Mouse (Mus musculus) forebrain, embryonic 13.5 days (tissue): ENCODE results near the gene Ppdpf. TPM values are rescaled to one million over a fixed set of nuclear protein-coding genes. Genes with fewer than 3 reads are reported as not detected.

Experiments
- ATAC-seq: fragments of 200-750 bp; cut with Nextera tagmentation; 2 replicates; pipeline ENCODE4 v1.8.0; 2017
- H3K27ac ChIP-seq: fragments of 300-500 bp; sonication (generic); 2 replicates; pipeline ENCODE4 v1.5.1; 2015; ENCODE audit warnings: inconsistent platforms, mild to moderate bottlenecking, moderate library complexity
- H3K27me3 ChIP-seq: fragments of 300-500 bp; sonication (generic); 2 replicates; pipeline ENCODE4 v1.6.1; 2015; ENCODE audit warnings: mild to moderate bottlenecking, inconsistent platforms
- H3K36me3 ChIP-seq: fragments of 300-500 bp; sonication (generic); 2 replicates; pipeline ENCODE4 v1.6.1; 2015; ENCODE audit warnings: mild to moderate bottlenecking, inconsistent platforms; ENCODE audit not compliant: poor library complexity, severe bottlenecking
- H3K4me1 ChIP-seq: fragments of 300-500 bp; sonication (generic); 2 replicates; pipeline ENCODE4 v1.6.1; 2015; ENCODE audit warnings: inconsistent platforms
- H3K4me2 ChIP-seq: fragments of 300-500 bp; sonication (generic); 2 replicates; pipeline ENCODE4 v1.6.1; 2015; ENCODE audit warnings: inconsistent platforms, mild to moderate bottlenecking, moderate library complexity
- H3K4me3 ChIP-seq: fragments of 300-500 bp; sonication (generic); 2 replicates; pipeline ENCODE4 v1.5.1; 2015; ENCODE audit warnings: mild to moderate bottlenecking, inconsistent platforms
- H3K9ac ChIP-seq: fragments of 300-500 bp; sonication (generic); 2 replicates; pipeline ENCODE4 v1.6.1; 2015; ENCODE audit warnings: mild to moderate bottlenecking, inconsistent platforms
- H3K9me3 ChIP-seq: fragments of 300-500 bp; sonication (generic); replicated peaks from 2 replicates; pipeline ENCODE4 v1.6.1; 2016; ENCODE audit warnings: inconsistent platforms
- WGBS: fragments of 180-500 bp; shearing (Covaris S2); methylation state at CpG from one replicate; pipeline ENCODE4 v1.1.7; 2015; 5-methylcytosine and 5-hydroxymethylcytosine counted together
- polyA plus RNA-seq: library from polyadenylated mRNA; unstranded; fragments of >200 nt; fragmentation: Nextera tagmentation; extraction: Ambion mirVana; gene quantifications from 2 replicates; pipeline ENCODE4 v1.2.1, GENCODE M21; 2015

Gene Ppdpf
- polyA plus RNA-seq: 540 and 547 TPM in 2 replicates

GRCm38 (mm10) chr2:181187121-181188000 is at the start of gene Ppdpf:
Ppdpf (plus strand) TSS chr2:181187247.
- under 1% methylated on average over 63 of the region's 64 CpGs for WGBS
- Histone ChIP-seq H3K27ac (peak within 1 kb of the TSS; percentile 95), H3K27me3 (0 out of 2 replicates have a peak, but pooled peaks cover 6% of the 10 kb centered on the region), H3K9me3 (no peaks in the 10 kb centered on the region), H3K4me3 (peak within 1 kb of the TSS; percentile 81), H3K36me3 (peaks cover 16% of the 10 kb centered on the region), H3K4me1 (peaks cover 13% of the 10 kb centered on the region), H3K4me2 (peak within 1 kb of the TSS; percentile 71), H3K9ac (peak within 1 kb of the TSS; percentile 98)
- ATAC-seq: peak; percentile 96

GRCm38 (mm10) chr2:181139641-181140193 is 47.3 kb upstream of the Ppdpf start:
- Histone ChIP-seq H3K4me1 (peaks cover 6% of the 10 kb centered on the region; the same call in 1 of the 2 replicates), H3K36me3 (no peaks in the 10 kb centered on the region), H3K27me3 (peaks cover 61% of the 10 kb centered on the region), H3K4me2 (no peak overlapping the region), H3K9ac (no peak overlapping the region), H3K27ac (no peak overlapping the region), H3K9me3 (no peaks in the 10 kb centered on the region), H3K4me3 (no peak overlapping the region)
- ATAC-seq: no peak
- WGBS: 85% methylated on average over 5 of the region's 5 CpGs

DNA sequence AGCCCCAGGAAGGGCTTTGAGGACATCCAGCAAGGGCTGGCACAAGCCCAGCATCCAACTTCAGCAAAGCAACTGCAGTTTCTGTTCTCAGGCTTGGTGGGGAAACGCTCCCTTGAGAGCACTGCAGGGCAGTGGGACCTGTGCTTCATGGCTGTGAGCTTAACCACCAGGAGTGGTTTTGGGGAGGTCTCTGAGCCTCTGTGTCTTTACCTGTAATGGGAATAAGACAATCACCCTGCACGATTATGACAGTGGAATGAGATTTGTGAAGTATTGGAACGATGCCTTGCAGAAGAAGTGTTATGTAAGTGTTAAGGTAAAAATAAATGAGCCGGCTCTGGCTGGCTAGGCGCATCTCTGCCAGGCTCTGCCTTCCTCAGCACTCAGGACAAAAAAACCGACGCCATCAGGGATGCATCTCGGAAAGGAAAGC is 44.3 kb upstream of the Ppdpf start:
- peaks cover 59% of the 10 kb centered on the region for H3K27me3 ChIP-seq

DNA sequence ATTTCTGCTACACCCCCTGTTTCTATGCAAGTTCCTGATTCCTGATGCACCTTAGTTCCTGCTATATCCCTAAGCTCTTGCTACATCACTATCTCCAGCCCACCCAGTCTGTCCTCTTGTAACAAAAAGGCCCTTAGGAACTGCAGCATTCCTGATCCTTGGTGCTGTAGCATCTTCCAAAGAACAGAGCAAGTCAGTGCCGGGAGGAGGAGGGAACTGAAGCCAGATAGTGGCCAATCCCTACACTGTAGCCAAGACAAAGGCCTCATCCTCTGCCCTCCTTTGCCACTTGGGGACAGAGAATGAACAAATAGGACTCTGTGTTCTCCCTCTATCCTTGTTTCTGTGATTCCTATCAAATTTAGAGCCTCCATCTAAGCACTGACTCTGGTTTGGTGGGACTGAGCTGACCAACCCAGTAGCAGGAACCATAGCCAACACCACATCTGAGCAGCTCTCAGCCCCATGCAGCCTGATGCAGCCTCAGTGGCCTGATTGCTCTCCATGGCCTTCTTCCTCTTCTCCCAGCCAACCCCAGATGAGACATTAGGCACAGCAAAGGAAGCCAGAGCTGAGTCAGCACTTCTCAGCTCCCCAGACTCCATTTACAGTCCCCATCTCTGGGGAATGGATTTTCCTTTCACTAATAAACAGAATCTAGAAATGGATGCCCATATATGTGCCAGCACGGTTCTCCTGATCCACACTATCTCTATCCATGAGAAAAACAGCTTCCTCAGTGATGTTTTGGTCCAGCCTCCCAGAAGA is 43.4 kb upstream of the Ppdpf start:
- Histone ChIP-seq H3K27ac (no peak overlapping the region), H3K9ac (no peak overlapping the region), H3K36me3 (no peaks in the 10 kb centered on the region), H3K4me3 (no peak overlapping the region), H3K9me3 (no peaks in the 10 kb centered on the region), H3K27me3 (peaks cover 51% of the 10 kb centered on the region), H3K4me2 (no peak overlapping the region), H3K4me1 (peaks cover 12% of the 10 kb centered on the region)
- no peak for ATAC-seq
- WGBS: 53% methylated on average over 2 of the region's 2 CpGs

More for the DNA sequence above, 44.3 kb upstream of the Ppdpf start:
- Histone ChIP-seq H3K9ac (no peak overlapping the region), H3K9me3 (no peaks in the 10 kb centered on the region), H3K27ac (no peak overlapping the region), H3K4me3 (no peak overlapping the region), H3K4me1 (peaks cover 4% of the 10 kb centered on the region), H3K4me2 (no peak overlapping the region), H3K36me3 (no peaks in the 10 kb centered on the region)
- no peak for ATAC-seq
- 65% methylated on average over 8 of the region's 8 CpGs for WGBS

- Histone ChIP-seq H3K4me1 (peaks cover 12% of the 10 kb centered on the region), H3K27ac (no peak overlapping the region), H3K4me2 (no peak overlapping the region), H3K4me3 (no peak overlapping the region), H3K36me3 (no peaks in the 10 kb centered on the region), H3K9me3 (no peaks in the 10 kb centered on the region), H3K9ac (no peak overlapping the region), H3K27me3 (peaks cover 55% of the 10 kb centered on the region)
- ATAC-seq: no peak
- WGBS: 83% methylated on average over 2 of the region's 2 CpGs
These were observed 42.4 kb upstream of the Ppdpf start for GRCm38 (mm10) chr2:181144675-181145074.

- Histone ChIP-seq H3K9ac (0 out of 2 replicates have a peak overlapping the region, but pooled peaks have one; percentile 69), H3K9me3 (no peaks in the 10 kb centered on the region), H3K36me3 (no peaks in the 10 kb centered on the region), H3K27me3 (peaks cover 49% of the 10 kb centered on the region), H3K27ac (no peak overlapping the region), H3K4me3 (peak overlapping the region; percentile 52), H3K4me2 (peak overlapping the region; percentile 92), H3K4me1 (peaks cover 12% of the 10 kb centered on the region)
- ATAC-seq: peak; percentile 7; the same call in 1 of the 2 replicates
- 52% methylated on average over 4 of the region's 4 CpGs for WGBS
These were observed 40.0 kb upstream of the Ppdpf start for GRCm38 (mm10) chr2:181146976-181147545.

DNA sequence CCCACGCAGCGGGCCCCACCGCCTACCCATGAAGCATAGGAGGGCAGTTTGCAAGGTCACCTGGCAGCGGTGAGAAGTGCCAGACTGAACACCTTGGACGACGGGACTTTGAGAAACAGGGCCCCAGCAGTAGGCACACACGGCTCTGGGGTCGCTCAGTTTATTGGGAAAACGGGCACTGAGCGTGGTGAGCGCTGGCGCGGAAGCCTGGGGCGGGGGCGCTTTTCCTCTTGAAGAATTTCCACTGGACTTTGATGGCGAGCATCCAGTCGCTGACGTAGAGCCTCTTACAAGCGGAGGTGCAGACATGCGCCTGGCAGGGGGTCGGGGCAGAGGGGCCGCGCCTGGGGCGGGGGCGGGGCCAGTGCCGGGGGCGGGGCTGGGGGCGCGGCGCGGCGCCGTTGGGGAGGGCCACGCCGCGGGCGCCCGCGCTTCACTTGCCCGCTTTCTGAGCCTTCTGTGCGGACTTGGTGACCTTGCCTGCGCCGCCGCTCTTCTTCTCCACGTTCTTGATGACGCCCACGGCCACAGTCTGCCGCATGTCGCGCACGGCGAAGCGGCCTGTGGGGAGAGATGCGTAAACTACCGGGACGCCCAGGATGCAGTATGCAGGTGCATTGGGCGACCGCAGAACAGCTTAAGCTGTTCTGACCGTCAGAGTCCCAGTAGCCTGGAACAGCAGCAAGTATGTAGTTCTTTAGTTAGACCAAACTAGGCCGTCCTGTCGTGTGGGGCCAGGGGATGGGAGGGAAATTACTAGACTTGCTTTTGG is 39.3 kb upstream of the Ppdpf start:
- H3K27me3 ChIP-seq: peaks cover 49% of the 10 kb centered on the region; the same call in 1 of the 2 replicates
- WGBS: 1% methylated on average over 52 of the region's 61 CpGs

DNA sequence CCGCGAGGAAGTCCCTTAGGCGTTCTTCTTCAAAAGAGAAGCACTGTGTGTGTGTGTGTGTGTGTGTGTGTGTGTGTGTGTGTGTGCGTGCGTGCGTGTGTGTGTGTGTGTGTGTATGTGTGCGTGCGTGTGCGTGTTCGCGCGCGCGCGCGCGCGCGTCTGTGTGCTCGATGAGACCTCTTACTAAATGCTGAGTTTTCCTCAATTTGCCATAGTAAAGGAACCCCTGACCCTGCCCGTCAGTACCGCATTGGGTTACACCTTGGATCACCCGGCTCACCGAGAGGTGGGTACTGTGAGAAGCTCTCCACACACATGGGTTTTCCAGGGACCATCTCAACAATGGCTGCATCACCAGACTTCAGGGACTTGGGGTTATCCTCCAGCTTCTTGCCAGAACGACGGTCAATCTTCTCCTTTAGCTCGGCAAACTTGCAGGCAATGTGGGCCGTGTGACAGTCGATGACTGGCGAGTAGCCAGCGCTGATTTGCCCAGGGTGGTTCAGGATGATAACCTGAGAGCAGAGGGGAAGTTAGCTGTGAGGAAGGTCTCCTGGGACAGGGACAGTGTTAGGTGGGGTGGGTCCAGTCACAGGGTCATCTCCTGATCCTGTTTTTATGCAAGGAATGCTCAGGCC is 38.6 kb upstream of the Ppdpf start:
- H3K9me3 ChIP-seq: no peaks in the 10 kb centered on the region
- peak overlapping the region; percentile 92 for H3K4me2 ChIP-seq
- peaks cover 12% of the 10 kb centered on the region for H3K4me1 ChIP-seq
- peaks cover 48% of the 10 kb centered on the region; the same call in 1 of the 2 replicates for H3K27me3 ChIP-seq
- ATAC-seq: no peak
- peak overlapping the region; percentile 69 for H3K9ac ChIP-seq
- 19% methylated on average over 23 of the region's 31 CpGs for WGBS
- H3K27ac ChIP-seq: no peak overlapping the region
- H3K4me3 ChIP-seq: peak overlapping the region; percentile 52
- H3K36me3 ChIP-seq: no peaks in the 10 kb centered on the region

More for the DNA sequence above, 39.3 kb upstream of the Ppdpf start:
- Histone ChIP-seq H3K9ac (peak overlapping the region; percentile 69), H3K4me1 (peaks cover 12% of the 10 kb centered on the region), H3K36me3 (no peaks in the 10 kb centered on the region), H3K9me3 (no peaks in the 10 kb centered on the region), H3K4me2 (peak overlapping the region; percentile 92), H3K4me3 (peak overlapping the region; percentile 52), H3K27ac (no peak overlapping the region)
- ATAC-seq: peak; percentile 50; the same call in 1 of the 2 replicates

GRCm38 (mm10) chr2:181150281-181150680 is 36.8 kb upstream of the Ppdpf start:
- peaks cover 17% of the 10 kb centered on the region for H3K4me1 ChIP-seq
- WGBS: 80% methylated on average over 6 of the region's 6 CpGs
- no peaks in the 10 kb centered on the region for H3K36me3 ChIP-seq
- H3K9me3 ChIP-seq: no peaks in the 10 kb centered on the region
- no peak overlapping the region for H3K9ac ChIP-seq
- H3K27me3 ChIP-seq: peaks cover 50% of the 10 kb centered on the region
- H3K4me2 ChIP-seq: no peak overlapping the region
- ATAC-seq: no peak
- H3K4me3 ChIP-seq: no peak overlapping the region
- no peak overlapping the region for H3K27ac ChIP-seq

- 94% methylated on average over 17 of the region's 17 CpGs for WGBS
- no peak for ATAC-seq
- peaks cover 44% of the 10 kb centered on the region for H3K27me3 ChIP-seq
These were observed 34.3 kb upstream of the Ppdpf start for GRCm38 (mm10) chr2:181152701-181153100.

More at GRCm38 (mm10) chr2:181152701-181153100, 34.3 kb upstream of the Ppdpf start:
- H3K9me3 ChIP-seq: no peaks in the 10 kb centered on the region
- no peak overlapping the region for H3K27ac ChIP-seq
- no peaks in the 10 kb centered on the region for H3K36me3 ChIP-seq
- peaks cover 32% of the 10 kb centered on the region for H3K4me1 ChIP-seq
- no peak overlapping the region for H3K9ac ChIP-seq
- no peak overlapping the region for H3K4me2 ChIP-seq
- no peak overlapping the region for H3K4me3 ChIP-seq
